Mouse (Mus musculus): ENCODE measurements around the gene Lamb3. TPM values are rescaled to one million over a fixed set of nuclear protein-coding genes. Genes with fewer than 3 reads are reported as not detected.
A peak's percentile ranks its signal among the peaks of the same experiment; 100 is the strongest.

The Lamb3 gene
- polyA plus RNA-seq (2015; fragmentation: Nextera tagmentation; extraction: Ambion mirVana) = 1.7 and 2.5 TPM in 2 replicates

- no peak for TF ChIP-seq CTCF (IDR thresholded peaks at IDR 0.05; ENCODE audit: low read depth)
- WGBS = 81% methylated on average over 3 of the region's 3 CpGs
Measured at GRCm38 (mm10) chr1:193207503-193207902, at the start of gene Lamb3. Gene Lamb3 (plus strand): TSS chr1:193207699.

DNA sequence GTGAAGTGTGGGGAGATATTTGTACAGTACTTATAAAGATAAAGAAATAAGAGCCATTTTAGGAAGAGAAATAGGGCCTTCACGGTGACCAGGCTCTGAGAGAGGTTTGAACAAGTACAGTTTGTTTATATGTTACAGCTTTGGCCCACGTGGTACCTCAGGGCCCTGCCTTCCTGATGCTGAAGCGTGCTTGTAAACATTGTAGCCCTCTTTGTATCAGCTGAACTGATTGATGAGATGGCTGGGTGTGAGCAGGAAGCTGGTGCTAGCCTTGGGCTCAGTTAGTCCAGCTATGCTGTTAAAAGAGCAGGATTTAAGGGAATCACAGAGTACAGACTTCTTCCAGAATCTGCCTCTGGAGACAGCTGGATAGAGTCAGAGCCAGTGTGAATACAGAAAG is 48.3 kb upstream of the Lamb3 start:
- no peak overlapping the region for H3K4me3 ChIP-seq (ENCODE audit: low read depth, low read length)
- peaks cover 9% of the 10 kb centered on the region for H3K4me1 ChIP-seq (replicated peaks; ENCODE audit: control insufficient read depth, insufficient read depth, low read length)
- peaks cover 26% of the 10 kb centered on the region for H3K36me3 ChIP-seq (ENCODE audit: control insufficient read depth, insufficient read depth)
- H3K9ac ChIP-seq (ENCODE audit: low read depth, low read length) = no peak overlapping the region
- peak overlapping the region; percentile 70 for H3K4me2 ChIP-seq (replicated peaks; ENCODE audit: low read depth)
- H3K9me3 ChIP-seq (ENCODE audit: control insufficient read depth) = no peaks in the 10 kb centered on the region
- H3K27ac ChIP-seq (ENCODE audit: low read depth, low read length) = 0 out of 2 replicates have a peak overlapping the region, but pooled peaks have one; percentile 2
- no peaks in the 10 kb centered on the region for H3K27me3 ChIP-seq (replicated peaks; ENCODE audit: control insufficient read depth, insufficient read depth, low read length)
- no peak for ATAC-seq
- no peak for TF ChIP-seq CTCF (IDR thresholded peaks at IDR 0.05; ENCODE audit: low read depth)
- WGBS = 11% methylated on average over 3 of the region's 3 CpGs

More at GRCm38 (mm10) chr1:193207503-193207902, at the start of gene Lamb3:
- Histone ChIP-seq H3K9ac (ENCODE audit: low read depth, low read length) (no peak within 1 kb of the TSS), H3K36me3 (ENCODE audit: control insufficient read depth, insufficient read depth) (no peaks in the 10 kb centered on the region), H3K4me2 (replicated peaks; ENCODE audit: low read depth) (no peak within 1 kb of the TSS), H3K27me3 (replicated peaks; ENCODE audit: control insufficient read depth, insufficient read depth, low read length) (no peaks in the 10 kb centered on the region), H3K27ac (ENCODE audit: low read depth, low read length) (no peak within 1 kb of the TSS), H3K9me3 (ENCODE audit: control insufficient read depth) (no peaks in the 10 kb centered on the region), H3K4me3 (ENCODE audit: low read depth, low read length) (no peak within 1 kb of the TSS), H3K4me1 (replicated peaks; ENCODE audit: control insufficient read depth, insufficient read depth, low read length) (no peaks in the 10 kb centered on the region)
- ATAC-seq = no peak

DNA sequence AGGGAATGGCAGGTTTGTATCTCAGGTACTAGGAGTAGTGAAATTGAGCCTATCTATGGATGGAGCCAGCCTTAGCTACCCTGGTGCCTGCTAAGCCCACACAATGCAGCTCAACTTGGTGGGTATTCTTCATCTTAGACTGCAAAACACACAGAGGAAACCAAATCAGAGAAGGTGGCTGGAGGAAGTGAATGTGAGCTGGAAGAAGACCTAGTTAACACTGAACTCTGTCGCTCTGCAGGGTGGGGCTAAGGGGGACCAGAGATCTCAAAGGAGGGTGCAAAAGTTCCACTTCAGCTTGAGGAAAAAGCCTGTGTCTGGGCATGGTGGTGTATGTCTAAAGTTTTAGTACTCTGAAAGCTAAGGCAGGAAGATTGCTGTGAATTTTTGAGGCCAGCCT is 47.9 kb upstream of the Lamb3 start:
- WGBS = 29% methylated on average over 1 of the region's 1 CpGs
- Histone ChIP-seq H3K4me3 (ENCODE audit: low read depth, low read length) (no peak overlapping the region), H3K4me1 (replicated peaks; ENCODE audit: control insufficient read depth, insufficient read depth, low read length) (peaks cover 9% of the 10 kb centered on the region)

DNA sequence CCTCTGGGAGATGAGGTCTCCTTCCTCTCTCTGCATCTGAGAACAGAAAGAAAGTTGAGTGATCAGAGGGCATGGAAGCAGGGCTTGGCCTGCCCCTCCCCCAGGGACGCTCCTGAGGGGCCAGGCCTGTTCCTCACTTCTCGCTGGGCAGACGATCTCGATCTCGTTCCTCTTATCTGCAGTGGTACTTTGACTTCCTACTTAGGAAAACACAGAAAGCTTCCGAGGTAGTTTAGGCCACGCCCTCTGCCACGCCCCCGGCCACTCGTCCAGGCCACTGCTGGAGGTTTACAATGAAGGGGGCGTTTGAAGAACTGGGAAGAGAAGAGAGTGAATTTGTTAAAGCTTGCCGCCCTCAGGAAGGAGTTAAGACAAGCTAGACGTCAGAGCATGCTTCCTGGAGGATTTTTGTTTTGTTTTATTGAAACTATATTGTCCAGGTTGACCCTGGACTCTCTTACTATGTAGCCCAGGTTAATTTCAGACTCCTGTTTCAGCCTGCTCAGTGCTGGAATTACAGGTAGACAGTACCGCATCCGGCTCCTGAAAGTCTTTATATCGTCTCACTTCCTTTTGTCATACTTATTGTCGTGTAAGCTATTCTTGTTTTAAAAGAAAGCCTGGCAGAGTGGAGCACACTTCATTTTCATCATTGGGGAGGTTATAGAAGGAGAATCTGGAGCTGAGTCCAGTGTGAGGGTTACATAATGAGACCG is 47.0 kb upstream of the Lamb3 start:
- Histone ChIP-seq H3K9me3 (ENCODE audit: control insufficient read depth) (no peaks in the 10 kb centered on the region), H3K36me3 (ENCODE audit: control insufficient read depth, insufficient read depth) (peaks cover 35% of the 10 kb centered on the region), H3K9ac (ENCODE audit: low read depth, low read length) (no peak overlapping the region), H3K4me3 (ENCODE audit: low read depth, low read length) (no peak overlapping the region), H3K27ac (ENCODE audit: low read depth, low read length) (no peak overlapping the region; the same call in 1 of the 2 replicates), H3K4me1 (replicated peaks; ENCODE audit: control insufficient read depth, insufficient read depth, low read length) (peaks cover 7% of the 10 kb centered on the region; the same call in 1 of the 2 replicates), H3K27me3 (replicated peaks; ENCODE audit: control insufficient read depth, insufficient read depth, low read length) (no peaks in the 10 kb centered on the region), H3K4me2 (replicated peaks; ENCODE audit: low read depth) (peak overlapping the region; percentile 70)
- no peak for TF ChIP-seq CTCF (IDR thresholded peaks at IDR 0.05; ENCODE audit: low read depth)
- ATAC-seq = peak; percentile 83
- WGBS = 10% methylated on average over 18 of the region's 18 CpGs

More for the DNA sequence above, 47.9 kb upstream of the Lamb3 start:
- ATAC-seq = no peak
- TF ChIP-seq CTCF (IDR thresholded peaks at IDR 0.05; ENCODE audit: low read depth) = no peak
- Histone ChIP-seq H3K27me3 (replicated peaks; ENCODE audit: control insufficient read depth, insufficient read depth, low read length) (no peaks in the 10 kb centered on the region), H3K9me3 (ENCODE audit: control insufficient read depth) (no peaks in the 10 kb centered on the region), H3K27ac (ENCODE audit: low read depth, low read length) (peak overlapping the region; percentile 2; the same call in 1 of the 2 replicates), H3K9ac (ENCODE audit: low read depth, low read length) (no peak overlapping the region), H3K36me3 (ENCODE audit: control insufficient read depth, insufficient read depth) (peaks cover 29% of the 10 kb centered on the region), H3K4me2 (replicated peaks; ENCODE audit: low read depth) (peak overlapping the region; percentile 70)

GRCm38 (mm10) chr1:193167746-193168145 is 39.8 kb upstream of the Lamb3 start, which contains the start of gene A130010J15Rik:
Gene A130010J15Rik (plus strand): TSS chr1:193168046.
- 83% methylated on average over 3 of the region's 3 CpGs for WGBS
- Histone ChIP-seq H3K36me3 (ENCODE audit: control insufficient read depth, insufficient read depth) (peaks cover 42% of the 10 kb centered on the region), H3K4me3 (ENCODE audit: low read depth, low read length) (no peak within 1 kb of the TSS), H3K9ac (ENCODE audit: low read depth, low read length) (no peak within 1 kb of the TSS), H3K9me3 (ENCODE audit: control insufficient read depth) (no peaks in the 10 kb centered on the region), H3K4me2 (replicated peaks; ENCODE audit: low read depth) (no peak within 1 kb of the TSS), H3K4me1 (replicated peaks; ENCODE audit: control insufficient read depth, insufficient read depth, low read length) (no peaks in the 10 kb centered on the region), H3K27me3 (replicated peaks; ENCODE audit: control insufficient read depth, insufficient read depth, low read length) (no peaks in the 10 kb centered on the region), H3K27ac (ENCODE audit: low read depth, low read length) (no peak within 1 kb of the TSS)
- no peak for TF ChIP-seq CTCF (IDR thresholded peaks at IDR 0.05; ENCODE audit: low read depth)
- no peak for ATAC-seq

DNA sequence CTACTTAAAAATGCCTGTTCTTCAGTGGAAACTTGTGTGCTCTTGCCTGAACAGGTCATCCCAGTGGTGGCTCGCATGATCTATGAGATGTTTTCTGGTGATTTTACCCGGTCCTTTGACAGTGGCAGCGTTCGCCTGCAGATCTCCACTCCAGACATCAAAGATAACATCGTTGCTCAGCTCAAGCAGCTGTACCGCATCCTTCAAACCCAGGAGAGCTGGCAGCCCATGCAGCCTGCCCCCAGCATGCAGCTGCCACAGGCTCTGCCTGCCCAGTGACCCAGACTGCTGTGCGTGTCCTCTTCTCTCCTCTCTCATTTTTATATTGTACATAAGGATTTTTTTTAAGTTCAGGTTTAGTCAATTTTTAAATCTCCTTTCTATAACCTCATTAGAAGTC is 38.3 kb upstream of the Lamb3 start:
- Histone ChIP-seq H3K36me3 (ENCODE audit: control insufficient read depth, insufficient read depth) (peaks cover 34% of the 10 kb centered on the region), H3K4me3 (ENCODE audit: low read depth, low read length) (no peak overlapping the region), H3K27ac (ENCODE audit: low read depth, low read length) (no peak overlapping the region), H3K9me3 (ENCODE audit: control insufficient read depth) (no peaks in the 10 kb centered on the region), H3K9ac (ENCODE audit: low read depth, low read length) (no peak overlapping the region), H3K4me1 (replicated peaks; ENCODE audit: control insufficient read depth, insufficient read depth, low read length) (peaks cover 3% of the 10 kb centered on the region; the same call in 1 of the 2 replicates), H3K4me2 (replicated peaks; ENCODE audit: low read depth) (no peak overlapping the region), H3K27me3 (replicated peaks; ENCODE audit: control insufficient read depth, insufficient read depth, low read length) (no peaks in the 10 kb centered on the region)
- no peak for ATAC-seq
- WGBS = 72% methylated on average over 7 of the region's 7 CpGs
- no peak for TF ChIP-seq CTCF (IDR thresholded peaks at IDR 0.05; ENCODE audit: low read depth)

All from intestine, postnatal 0 days (tissue).